Comparison of ENCODE assay signal across 21 mouse cellular contexts in genomic region chr2:12699331-12699730, GRCm38 (mm10).
"Had no signal": no experiment of that assay in that cellular context is flagged by ENCODE, and none has a peak within 500 bp of the region (broad histone marks: within the 10 kb centered on the region; RNA-seq: fewer than 3 reads in every experiment).

No protein-coding gene starts in this region.

- H3K9me3 ChIP-seq: limb, embryonic 12.5 days; limb, embryonic 15.5 days; megakaryocyte, embryonic 14.5 days; neural tube, embryonic 13.5 days had no signal

- DNase-seq: kidney, adult 2 months; kidney, postnatal 10 days; kidney, postnatal 36 days; left cerebral cortex, postnatal 4 days; liver, postnatal 0 days; lung, embryonic 14.5 days; lung, postnatal 36 days; midbrain, embryonic 14.5 days; retina, postnatal 1 day; right cerebral cortex, postnatal 25 days; spleen, adult 18-20 months; thymus, adult 18-20 months; thymus, postnatal 36 days had no signal

- H3K9ac ChIP-seq: limb, embryonic 12.5 days; limb, embryonic 15.5 days; liver, embryonic 14.5 days; liver, postnatal 0 days; lung, embryonic 14.5 days; neural tube, embryonic 13.5 days had no signal

- H3K27ac ChIP-seq: limb, embryonic 12.5 days; limb, embryonic 15.5 days; liver, embryonic 14.5 days; neural tube, embryonic 13.5 days had no signal

- H3K27me3 ChIP-seq: limb, embryonic 12.5 days; limb, embryonic 15.5 days; megakaryocyte, embryonic 14.5 days; neural tube, embryonic 13.5 days had no signal

- ATAC-seq: liver, postnatal 0 days; lung, postnatal 0 days had no signal

- H3K4me2 ChIP-seq: limb, embryonic 12.5 days; limb, embryonic 15.5 days; liver, embryonic 11.5 days; lung, embryonic 14.5 days; midbrain, embryonic 11.5 days; neural tube, embryonic 13.5 days had no signal

- H3K4me3 ChIP-seq: limb, embryonic 12.5 days; limb, embryonic 15.5 days; megakaryocyte, embryonic 14.5 days; neural tube, embryonic 13.5 days had no signal

- H3K4me1 ChIP-seq: limb, embryonic 12.5 days; limb, embryonic 15.5 days; megakaryocyte, embryonic 14.5 days; neural tube, embryonic 13.5 days had no signal

- H3K36me3 ChIP-seq: limb, embryonic 12.5 days; limb, embryonic 15.5 days; neural tube, embryonic 13.5 days had no signal
